Mouse (Mus musculus) heart, adult 18-20 months (tissue): ENCODE data around the gene Plagl2. TPM values are rescaled to one million over a fixed set of nuclear protein-coding genes. Genes with fewer than 3 reads are reported as not detected.
"Not testable (repeated sequence)": the region's sequence is repeated elsewhere in the genome, so short reads cannot be mapped to it uniquely, and the experiment has no call there.

Source experiments
- DNase-seq, 2 experiments: peaks; one replicate each; pipeline ENCODE4 v3.0.0; 2021 to 2022; ENCODE audit warnings: mixed read lengths in 1 of 2
- long read RNA-seq, 2 experiments: library from polyadenylated mRNA; stranded (forward); transcript quantifications; one replicate each; pipeline ENCODE4 v2.0.0; 2021
- total RNA-seq, 2 experiments: library from RNA; stranded (reverse); gene quantifications; 2 replicates each; pipeline ENCODE4 v1.2.3; 2021

Gene Plagl2
- 1 to 10 TPM; 3.3 to 4.2 TPM for total RNA-seq
- long read RNA-seq, experiment 1, partial matches to known transcripts: 0 of 1 reads
- long read RNA-seq, experiment 1, other reads (novel, unspliced or antisense): 1 of 1 reads
- long read RNA-seq, experiment 2, partial matches to known transcripts: 0 of 1 reads
- long read RNA-seq, experiment 2, other reads (novel, unspliced or antisense): 1 of 1 reads

GRCm38 (mm10) chr2:153241250-153242014 is at the start of gene Plagl2, which contains the start of gene Pofut1:
TSS of gene Plagl2 (minus strand) at chr2:153241426.
TSS of gene Pofut1 (plus strand) at chr2:153241533.
- peak; percentile 92 to 94 for DNase-seq

DNA sequence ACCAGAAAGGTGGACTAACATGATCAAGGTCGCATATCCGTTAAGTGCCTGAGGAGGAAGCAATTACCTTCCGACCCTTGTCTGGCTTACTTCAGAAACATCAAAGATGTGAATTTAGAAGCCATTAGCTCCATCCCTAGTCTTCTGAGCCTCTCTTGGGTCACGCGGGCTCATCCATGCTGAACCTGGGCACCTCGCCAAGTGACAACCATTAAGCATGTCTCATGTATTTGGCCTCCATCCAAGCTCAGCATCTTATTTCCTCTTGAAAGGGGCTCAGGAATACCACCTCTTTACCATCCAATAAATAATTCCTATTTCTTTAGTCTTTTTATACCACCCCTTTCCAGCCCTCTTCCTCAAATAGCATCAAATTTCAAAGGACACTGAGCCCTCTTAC is 46.6 kb upstream of the Plagl2 start:
- no peak for DNase-seq

- DNase-seq: no peak
Observed at GRCm38 (mm10) chr2:153286524-153286923, 45.3 kb upstream of the Plagl2 start.

DNA sequence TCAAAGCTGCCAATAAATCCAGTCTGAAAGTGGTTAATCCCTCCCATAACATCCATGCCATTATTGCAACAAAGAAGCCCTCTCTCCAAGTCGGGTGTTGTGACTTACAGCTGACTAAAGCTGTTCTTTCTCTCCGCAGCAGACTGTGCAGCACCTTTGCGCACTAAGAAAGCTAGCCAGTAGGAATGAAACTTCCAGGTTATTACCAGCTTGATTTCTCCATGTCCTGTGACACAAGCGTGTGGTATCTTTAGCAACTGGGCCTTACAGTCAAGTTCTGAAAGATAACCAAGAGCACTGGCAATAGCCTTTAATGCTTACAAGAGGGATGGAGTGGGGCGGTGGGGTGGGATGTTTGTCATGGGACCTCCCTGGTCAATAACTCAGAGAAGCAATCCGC is 42.7 kb upstream of the Plagl2 start:
- no peak for DNase-seq

GRCm38 (mm10) chr2:153278357-153278756 is 37.1 kb upstream of the Plagl2 start:
- no peak for DNase-seq

DNA sequence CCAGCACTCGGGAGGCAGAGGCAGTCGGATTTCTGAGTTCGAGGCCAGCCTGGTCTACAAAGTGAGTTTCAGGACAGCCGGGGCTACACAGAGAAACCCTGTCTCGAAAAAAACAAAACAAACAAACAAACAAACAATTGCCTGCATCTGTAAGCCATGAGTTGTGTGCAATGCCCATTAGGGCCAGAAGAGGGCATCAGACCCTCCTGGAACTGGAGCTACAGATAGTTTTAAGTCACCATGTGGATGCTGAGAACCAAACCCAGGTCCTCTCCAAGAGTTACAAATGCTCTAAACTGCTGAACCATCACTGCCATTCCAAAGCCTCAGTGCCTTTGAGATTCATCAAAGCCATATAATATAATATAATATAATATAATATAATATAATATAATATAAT is 35.6 kb upstream of the Plagl2 start:
- DNase-seq: not testable (repeated sequence)

GRCm38 (mm10) chr2:153276440-153276839 is 35.2 kb upstream of the Plagl2 start:
- DNase-seq: no peak

DNA sequence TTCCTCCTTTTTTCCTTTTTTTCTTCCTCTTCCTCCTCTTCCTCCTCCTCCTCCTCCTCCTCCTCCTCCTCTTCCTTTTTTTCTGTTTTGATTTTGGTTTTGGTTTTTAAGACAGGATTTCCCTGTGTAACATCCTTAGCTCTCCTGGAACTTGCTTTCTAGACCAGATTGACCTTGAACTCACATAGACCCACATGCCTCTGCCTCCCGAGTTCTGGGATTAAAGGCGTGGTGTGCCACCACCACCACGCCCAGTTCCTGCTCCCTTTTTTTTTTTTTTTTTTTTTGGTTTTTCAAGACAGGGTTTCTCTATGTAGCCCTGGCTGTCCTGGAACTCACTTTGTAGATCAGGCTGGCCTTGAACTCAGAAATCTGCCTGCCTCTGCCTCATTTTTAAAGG is 34.4 kb upstream of the Plagl2 start:
- DNase-seq: not testable (repeated sequence)

DNA sequence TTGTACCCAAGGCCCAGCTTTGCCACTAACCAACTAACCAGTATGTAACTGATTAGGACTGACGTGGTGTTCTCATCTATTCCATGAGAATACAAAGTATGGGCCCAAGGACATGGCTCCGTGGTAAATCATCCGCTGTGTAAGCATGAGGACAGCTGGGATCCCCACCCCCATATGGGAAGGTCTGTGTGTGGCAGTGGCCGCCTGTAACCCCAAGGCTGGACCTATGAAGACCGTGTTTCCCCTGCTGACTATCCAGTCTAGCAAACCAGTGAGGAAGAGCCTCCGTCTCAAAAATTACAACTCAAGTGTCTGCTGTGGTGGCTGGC is 33.7 kb upstream of the Plagl2 start:
- DNase-seq: no peak

DNA sequence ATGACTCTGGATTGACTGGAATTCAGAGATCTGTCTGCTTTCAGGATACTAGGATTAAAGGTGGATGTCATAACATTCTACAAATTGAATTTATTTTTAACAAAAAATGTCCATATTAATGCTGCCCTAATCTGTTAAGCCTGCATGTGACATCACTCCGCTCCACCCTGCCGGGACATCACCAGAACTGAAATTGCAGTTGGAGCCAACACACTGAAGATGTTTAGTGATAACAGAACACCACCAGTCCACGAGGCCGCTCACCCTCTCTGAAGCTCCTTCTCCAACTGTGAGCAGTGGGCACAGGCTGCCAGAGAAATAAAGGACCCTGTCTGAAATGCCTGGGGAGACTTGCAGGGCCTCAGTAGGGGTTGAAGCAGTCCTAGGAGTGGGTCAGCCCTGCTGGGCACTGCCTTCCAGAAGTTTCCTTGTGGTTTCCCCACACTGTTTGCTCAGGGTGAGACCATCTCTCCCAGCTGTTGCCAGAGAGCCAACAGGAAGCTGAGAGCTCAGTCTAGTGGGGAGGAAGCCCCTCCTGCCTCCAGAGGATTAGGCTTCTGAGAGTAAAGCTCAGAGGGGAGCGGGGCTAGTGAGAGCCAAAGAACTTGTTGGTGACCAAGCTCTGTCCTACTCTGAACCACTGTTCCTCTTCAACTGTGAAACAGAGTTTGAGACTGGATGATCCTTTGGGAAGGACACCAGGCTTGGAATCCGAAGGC is 33.1 kb upstream of the Plagl2 start:
- not testable (repeated sequence) for DNase-seq

- DNase-seq: not testable (repeated sequence)
Observed at GRCm38 (mm10) chr2:153270231-153270915, 29.1 kb upstream of the Plagl2 start.

DNA sequence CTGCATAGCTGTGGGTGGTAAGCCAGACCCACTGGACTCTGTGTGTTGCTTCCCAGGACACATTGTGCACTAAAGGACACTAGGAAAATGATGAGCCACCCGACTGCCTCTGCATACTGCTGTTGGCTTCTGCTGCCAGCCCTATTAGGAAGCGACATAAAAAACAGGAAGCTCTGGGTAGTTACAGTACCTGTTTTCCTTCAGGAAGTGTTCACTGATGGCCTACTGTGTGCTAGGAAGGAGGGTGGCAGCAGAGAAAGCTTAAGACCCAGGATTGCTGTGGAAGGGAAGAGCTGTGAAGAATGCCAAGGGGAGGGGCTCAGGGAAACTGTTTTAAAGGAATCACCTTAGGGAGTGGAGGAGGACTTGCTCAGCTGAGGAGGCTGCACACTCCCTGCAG is 26.1 kb upstream of the Plagl2 start:
- no peak for DNase-seq

- DNase-seq: no peak
Observed at GRCm38 (mm10) chr2:153263053-153263452, 21.8 kb upstream of the Plagl2 start.

DNA sequence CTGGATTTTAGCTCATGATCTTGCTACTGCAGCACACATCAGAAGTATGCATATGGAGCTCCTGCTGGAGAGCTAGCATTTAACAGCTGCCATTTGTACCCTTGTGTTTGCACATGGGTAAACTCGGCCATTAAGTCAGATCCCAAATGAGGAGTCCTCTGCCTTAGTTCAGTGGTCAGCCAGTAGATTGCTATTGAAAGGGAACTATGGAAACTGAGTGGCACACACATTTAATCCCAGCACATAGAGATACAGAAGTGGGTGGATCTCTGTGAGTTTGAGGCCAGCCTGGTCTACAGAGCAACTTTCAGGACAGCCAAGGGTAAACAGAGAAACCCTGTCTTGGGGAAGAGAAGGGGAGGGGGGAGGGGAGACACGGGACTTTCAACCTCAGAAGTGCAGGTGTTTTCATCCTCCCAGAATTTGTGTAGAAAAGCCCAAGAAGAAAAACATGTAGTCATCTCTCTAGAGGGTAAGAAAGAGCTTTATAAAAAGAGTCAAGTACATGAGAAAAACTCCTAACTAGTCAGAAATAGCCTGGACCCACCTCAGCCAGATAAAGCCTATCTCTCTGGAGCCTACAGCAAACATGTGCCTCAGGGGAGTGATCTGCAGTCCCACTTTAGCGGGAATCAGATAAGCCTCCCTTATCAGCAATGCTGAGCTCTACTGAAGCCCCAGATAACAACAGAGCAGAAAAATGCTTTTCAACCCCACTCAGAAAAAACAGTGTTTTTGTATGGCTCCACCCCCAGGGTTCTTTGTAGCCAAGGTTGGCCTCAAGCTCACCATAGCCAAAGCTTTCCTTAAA is 18.8 kb upstream of the Plagl2 start:
- DNase-seq: no peak

GRCm38 (mm10) chr2:153259030-153259863 is 18.0 kb upstream of the Plagl2 start:
- DNase-seq: peak in 1 of 2 experiments; percentile 13

- DNase-seq: no peak
Observed at GRCm38 (mm10) chr2:153256604-153257003, 15.4 kb upstream of the Plagl2 start.

DNA sequence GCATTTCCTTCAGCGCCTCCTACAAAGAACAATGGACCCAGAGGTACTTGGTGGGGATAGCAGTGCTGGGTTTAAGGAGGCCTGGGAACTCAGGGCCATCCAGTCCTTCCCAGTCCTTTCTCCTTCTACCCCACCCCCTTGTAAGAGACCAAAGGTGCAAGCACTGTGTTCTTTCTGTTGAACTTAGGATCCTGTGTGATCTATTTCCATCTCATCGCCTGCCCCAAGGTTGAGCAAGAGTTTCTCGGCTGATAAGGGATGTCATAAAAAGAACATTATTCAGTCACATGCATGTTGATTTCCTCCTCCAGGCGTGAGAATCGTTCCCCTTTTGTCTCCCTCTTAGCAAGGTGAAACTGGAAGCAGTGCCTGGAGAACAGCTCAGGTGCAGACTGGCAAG is 8.5 kb upstream of the Plagl2 start:
- DNase-seq: no peak

GRCm38 (mm10) chr2:153242156-153242555 is 930 bp upstream of the Plagl2 start:
- DNase-seq: no peak

- peak; percentile 28 to 42 for DNase-seq
Observed at GRCm38 (mm10) chr2:153240701-153241235, 458 bp downstream of the Plagl2 start.

DNA sequence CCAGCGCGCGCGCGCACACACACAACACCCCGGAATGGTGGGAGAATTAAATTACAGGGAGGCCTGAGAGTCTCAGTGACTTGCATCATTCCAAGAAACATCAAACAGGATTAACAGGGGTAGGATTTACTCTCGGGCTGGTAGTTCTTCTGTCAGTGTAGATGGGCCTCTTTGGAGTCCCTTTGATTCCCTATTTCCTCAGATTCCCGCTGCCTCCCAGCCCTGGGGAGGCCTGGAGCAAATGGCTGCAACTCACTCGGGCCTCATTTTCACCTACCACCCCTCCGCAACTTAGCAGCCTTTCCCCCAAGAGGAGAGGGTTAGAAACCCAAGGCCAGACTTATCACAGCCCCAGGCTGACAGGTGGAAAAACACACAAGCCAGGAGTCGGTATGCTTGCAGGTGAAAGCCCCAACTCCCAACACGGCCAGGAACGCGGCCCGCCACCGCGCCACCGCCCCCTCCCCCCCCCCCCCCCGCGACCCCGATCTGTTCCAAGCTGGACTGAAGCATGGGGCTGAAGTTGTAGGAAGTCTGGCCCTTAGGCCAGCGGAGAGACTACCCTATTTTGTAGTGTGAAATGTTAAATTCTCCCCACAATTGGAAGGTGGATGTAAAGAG is 1.3 kb downstream of the Plagl2 start:
- DNase-seq: no peak
